Mouse (Mus musculus): ENCODE measurements around the gene Dlgap3.

Gene Dlgap3

GRCm38 (mm10) chr4:127278451-127279001 lies 109.5 kb downstream of the Dlgap3 start:
- DNase-seq: no peak

GRCm38 (mm10) chr4:127279241-127279640 lies 110.2 kb downstream of the Dlgap3 start:
- DNase-seq: no peak

All from right cerebral cortex, adult 18-20 months (tissue).